Mouse (Mus musculus): ENCODE results near the gene Src.

GRCm38 (mm10) chr2:157419506-157419905 lies 1.3 kb downstream of the Src start:
- no peak for TF ChIP-seq CTCF (conservative IDR thresholded peaks at IDR 0.05; ENCODE audit: insufficient read depth, insufficient read length, low read depth, low read length)
- TF ChIP-seq POLR2A (IDR thresholded peaks at IDR 0.05; ENCODE audit: low read depth, low read length) = no peak

Data from kidney, adult 2 months (tissue).